Mouse (Mus musculus): ENCODE measurements at regions not wholly inside any gene's neighbourhood (a gene's known extent, or its start where the extent isn't known, plus 50 kb on each side); places are given as distances from the start of the nearest gene placed in this dataset.

DNA sequence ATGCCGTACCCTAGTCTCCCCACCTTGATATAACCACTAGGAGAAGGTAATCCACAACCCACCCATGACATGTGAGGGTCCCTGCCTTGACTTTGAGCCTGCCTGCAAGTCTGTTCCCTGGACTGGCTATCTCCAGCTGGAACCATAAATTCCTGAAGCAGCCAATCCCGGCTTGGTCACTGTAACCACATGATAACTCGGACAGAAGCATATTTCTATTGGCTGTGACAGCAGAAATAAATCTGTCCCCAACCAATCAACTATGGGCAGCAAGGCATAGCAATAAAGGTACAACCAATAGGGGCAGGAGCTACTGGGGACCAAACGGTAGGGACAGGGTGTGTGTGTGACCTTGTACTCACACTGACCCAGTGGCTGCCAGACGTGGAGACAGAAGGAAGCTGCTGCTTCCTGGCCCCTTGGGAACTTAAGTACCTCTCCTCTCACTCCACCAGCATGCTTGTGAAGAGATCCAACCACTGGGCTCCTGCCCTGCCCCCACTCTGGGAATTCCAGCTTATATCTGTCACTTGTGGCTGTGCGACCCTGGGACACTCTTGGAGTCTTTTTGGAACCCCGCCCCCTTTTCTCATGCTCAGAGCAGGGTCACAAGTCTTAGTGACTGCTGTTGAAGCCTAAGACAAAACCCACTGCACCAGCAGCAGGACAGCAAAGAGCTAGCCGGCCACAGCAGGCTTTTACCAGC is 51.8 kb upstream of the Ttc34 start:
- no peak for DNase-seq

GRCm38 (mm10) chr4:154787190-154787589 is 50.1 kb upstream of the Ttc34 start:
- no peak for DNase-seq
